Mouse (Mus musculus) heart, adult 2 months (tissue): ENCODE data around the gene Spaca5.

Experiments used
- CTCF ChIP-seq: fragments of 200-600 bp; IDR thresholded peaks from 2 replicates; pipeline ENCODE4 v1.8.1; 2022; ENCODE audit warnings: antibody characterized with exemption, mild to moderate bottlenecking, moderate library complexity
- POLR2A ChIP-seq: fragments of 200-500 bp; IDR thresholded peaks from 2 replicates; pipeline ENCODE4 v1.6.1; 2011; ENCODE audit warnings: mild to moderate bottlenecking, low read depth, low read length, control low read depth; ENCODE audit not compliant: insufficient read depth

- no peak for TF ChIP-seq POLR2A
- TF ChIP-seq CTCF: no peak
Observed at GRCm38 (mm10) chrX:21062544-21062890, 5.7 kb upstream of the Spaca5 start.
